Mouse (Mus musculus): ENCODE data around the gene Pitpna.

DNA sequence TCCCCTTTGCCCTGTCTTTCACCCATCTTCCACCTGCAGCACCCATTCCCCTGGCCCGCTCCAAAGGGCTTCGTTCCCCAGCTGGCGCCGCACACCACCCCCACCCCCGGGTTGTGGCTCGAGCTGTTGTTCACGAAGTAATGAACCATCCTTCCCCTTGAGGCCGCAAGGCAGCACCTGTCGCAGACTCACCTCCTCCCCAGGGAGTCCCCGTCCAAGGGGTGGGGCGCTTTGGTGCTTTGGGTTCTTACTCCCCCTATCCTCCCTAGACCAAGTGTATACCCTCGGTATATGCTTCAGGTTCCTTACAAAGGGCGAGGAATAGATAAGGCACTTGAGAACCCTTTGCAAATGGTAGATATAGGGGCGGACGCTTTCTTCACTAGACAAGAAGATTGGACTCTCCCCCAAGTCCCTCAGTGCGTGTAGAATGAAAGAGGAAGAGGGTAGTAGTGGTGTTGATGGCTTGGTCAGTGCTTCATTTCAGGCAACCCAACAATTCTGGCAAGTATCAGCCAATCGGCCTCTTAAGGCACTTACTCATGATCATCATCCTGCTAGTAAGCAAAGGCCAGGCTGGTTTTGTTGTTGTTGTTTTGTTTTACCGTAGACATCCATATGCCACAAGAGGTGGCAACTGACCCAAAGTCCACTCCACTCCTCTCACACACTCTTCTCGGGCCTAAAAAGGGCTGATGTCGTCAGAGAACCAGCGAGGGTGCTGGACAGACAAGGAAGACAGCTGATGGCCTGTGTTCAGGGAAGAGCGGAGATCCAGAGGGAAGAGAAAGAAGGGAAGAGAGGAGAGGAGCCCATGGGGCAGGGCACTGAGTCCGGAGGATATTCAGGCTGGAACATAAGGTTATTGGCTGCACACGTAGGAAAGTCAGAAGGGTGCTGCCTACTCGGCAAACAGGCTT, 66.8 kb downstream of the Pitpna start:
- TF ChIP-seq CTCF (IDR thresholded peaks at IDR 0.05; ENCODE audit: control insufficient read depth, insufficient read depth, low read length) (no peak), POLR2A (IDR thresholded peaks at IDR 0.05; ENCODE audit: borderline replicate concordance, control insufficient read depth, low read depth, low read length) (no peak; the same call in 1 of the 2 replicates)

Measured in bone marrow, adult 2 months (tissue).